Mouse (Mus musculus) mature B cell (primary cell): ENCODE results near the gene Tcstv3.
"Not testable (repeated sequence)": the region's sequence is repeated elsewhere in the genome, so short reads cannot be mapped to it uniquely, and the experiment has no call there.

Experiments
- in situ Hi-C: fragments of 300-500 bp; cut with MboI; formaldehyde crosslinking; loops from 2 replicates; pipeline ENCODE4 v1.14.3; 2019

The Tcstv3 gene

GRCm38 (mm10) chr13:120316578-120316977 lies at the start of gene Tcstv3:
Gene Tcstv3, plus strand, starts transcription at chr13:120316878.
- in situ Hi-C loops, result not testable (repeated sequence)

- in situ Hi-C loops, result not testable (repeated sequence)
Measured at GRCm38 (mm10) chr13:120277837-120278236, 38.8 kb upstream of the Tcstv3 start.

- in situ Hi-C loops, result no loop called here
Measured at GRCm38 (mm10) chr13:120278784-120279183, 37.9 kb upstream of the Tcstv3 start.

- in situ Hi-C loops, result no loop called here
Measured at GRCm38 (mm10) chr13:120299324-120299894, 17.3 kb upstream of the Tcstv3 start.

DNA sequence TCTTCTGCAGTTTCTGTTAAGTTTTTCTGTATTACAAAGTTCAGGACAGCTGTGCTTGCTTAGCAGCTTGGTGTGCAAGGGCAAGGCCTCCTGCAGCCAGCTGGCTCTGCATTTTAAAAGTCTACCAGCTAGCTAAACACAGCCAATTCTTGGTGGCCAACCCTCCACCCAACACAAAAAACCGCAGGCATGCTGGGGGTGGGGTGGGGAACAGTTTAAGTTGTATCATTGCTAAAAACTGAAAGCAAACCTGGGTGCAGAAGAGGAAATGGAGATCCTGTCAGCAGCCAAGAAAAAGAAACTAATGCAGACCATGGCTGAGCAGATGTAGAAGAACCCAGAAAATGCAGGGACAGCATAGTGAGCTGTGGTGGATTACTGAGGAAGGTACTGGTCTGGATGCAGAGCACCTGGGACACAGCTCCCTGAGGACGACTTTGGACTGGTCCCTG lies 16.7 kb upstream of the Tcstv3 start, which contains the start of gene BC147527:
TSS of gene BC147527 (plus strand) at position 402 of the 452 bp plus-strand sequence.
- in situ Hi-C loops, result no loop called here

DNA sequence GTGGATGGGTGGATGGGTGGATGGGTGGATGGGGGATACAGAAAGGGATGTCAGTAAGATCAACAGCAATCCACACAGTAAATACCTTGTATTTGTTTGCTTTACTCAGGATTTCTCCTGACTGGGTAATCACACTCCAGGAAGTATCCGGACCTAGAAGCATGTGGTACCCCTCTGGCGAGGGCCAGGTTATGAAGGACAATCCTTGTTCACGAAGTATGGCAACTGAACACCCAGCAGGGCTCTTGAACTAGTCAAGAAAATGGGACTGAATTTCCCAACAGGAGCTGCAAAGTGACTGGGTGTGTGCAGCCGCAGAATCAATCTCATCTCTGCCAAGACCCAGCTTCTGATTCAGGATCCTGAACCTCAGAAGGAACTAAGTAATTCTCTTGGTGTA lies 15.8 kb upstream of the Tcstv3 start:
- in situ Hi-C loops, result no loop called here

DNA sequence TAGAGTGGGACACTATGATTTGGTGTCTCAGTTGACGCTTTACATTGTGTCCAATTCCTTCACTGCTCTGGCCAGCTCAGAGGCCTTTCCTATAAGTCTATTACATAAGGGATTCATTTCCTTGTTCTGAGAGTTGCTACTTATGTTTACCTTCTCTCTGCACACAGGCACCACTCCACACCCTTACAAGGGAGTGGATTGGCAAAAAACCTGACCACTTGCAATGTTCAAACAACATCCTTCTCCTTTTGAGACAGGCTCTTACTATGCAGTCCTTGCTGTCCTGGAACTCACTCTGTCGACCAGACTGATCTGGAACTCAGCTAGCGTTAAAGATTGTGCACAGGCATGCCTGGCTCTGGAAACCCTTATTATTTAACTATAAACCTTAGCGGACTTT lies 5.9 kb upstream of the Tcstv3 start:
- in situ Hi-C loops, result no loop called here

DNA sequence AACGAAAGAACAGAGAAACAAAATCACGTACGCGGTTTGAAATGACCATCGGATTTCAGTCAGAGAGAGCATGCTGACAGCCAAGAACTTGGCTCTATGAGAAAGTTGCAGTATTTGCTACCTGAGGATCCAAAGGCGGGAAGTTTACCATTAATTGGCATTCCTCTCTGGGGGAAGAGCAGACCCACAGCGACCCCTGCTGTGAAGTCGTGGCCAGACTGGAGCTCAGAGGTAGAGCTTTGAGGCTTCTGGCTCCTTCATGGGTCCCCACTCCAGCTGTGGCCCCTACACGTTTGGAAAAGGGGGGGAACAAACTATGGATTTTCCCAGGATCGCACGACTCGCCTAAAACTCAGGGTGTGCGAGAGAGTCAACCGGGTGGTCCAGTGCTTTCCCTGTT lies 3.1 kb upstream of the Tcstv3 start:
- in situ Hi-C loops, result no loop called here

DNA sequence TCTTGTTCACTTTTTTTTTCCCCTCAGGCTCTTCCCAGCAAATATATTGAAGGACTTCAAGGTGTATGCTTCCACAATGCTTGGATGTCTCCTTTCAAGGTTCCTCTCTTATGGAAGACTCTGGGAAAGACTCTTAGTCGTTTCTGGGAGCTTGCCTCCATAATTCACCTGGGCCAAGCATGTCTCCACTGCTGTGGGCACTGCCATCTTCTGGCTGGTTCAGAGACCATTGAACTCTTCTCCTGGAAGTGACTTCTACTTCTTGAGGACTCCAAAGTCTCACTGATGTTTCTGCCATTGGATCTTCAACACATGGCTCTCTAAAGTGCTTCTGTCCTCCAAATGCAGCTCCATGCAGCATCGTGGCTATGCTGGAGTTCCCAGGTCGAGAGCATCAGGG lies 3.5 kb downstream of the Tcstv3 start:
- in situ Hi-C loops, result no loop called here

- in situ Hi-C loops, result no loop called here
Measured at GRCm38 (mm10) chr13:120320721-120321120, 4.0 kb downstream of the Tcstv3 start.
